Mouse (Mus musculus): ENCODE data around the gene Tbxa2r. TPM values are rescaled to one million over a fixed set of nuclear protein-coding genes. Genes with fewer than 3 reads are reported as not detected.
A peak's percentile ranks its signal among the peaks of the same experiment; 100 is the strongest.

Gene Tbxa2r
- polyA plus RNA-seq, 1 experiment from 2014 or later: 3.7 TPM

DNA sequence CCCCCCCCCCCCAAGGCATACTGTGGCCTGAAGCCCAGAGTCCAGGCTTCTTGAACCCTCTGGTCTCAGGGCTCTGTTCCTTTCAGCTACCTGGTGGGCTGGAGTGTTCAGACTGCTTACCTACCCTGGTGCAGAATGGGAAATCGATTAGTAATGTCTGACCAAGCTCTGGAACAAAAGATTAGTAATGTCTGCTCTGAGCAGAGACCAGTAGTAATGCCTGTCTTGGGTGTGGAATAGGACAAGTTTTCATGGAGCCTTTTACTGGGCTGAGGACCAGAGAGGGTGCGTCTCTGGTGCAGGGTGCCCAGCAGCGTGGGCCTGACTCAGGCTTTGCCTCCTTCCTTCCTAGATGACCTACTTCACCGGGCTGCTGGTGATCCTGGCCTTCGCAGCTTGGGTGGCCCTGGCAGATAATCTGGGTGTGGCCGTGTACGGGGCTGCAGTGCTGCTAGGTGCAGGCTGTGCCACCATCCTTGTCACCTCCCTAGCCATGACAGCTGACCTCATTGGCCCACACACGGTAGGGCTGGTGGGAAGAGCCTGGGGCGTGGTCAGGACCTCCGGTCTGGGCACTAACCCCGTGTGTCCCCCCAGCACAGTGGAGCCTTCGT, 33.9 kb downstream of the Tbxa2r start:
- H3K27ac ChIP-seq (replicated peaks; ENCODE audit: low read depth, low read length): no peak overlapping the region
- no peaks in the 10 kb centered on the region for H3K9me3 ChIP-seq (ENCODE audit: control insufficient read depth, low read length)
- peaks cover 32% of the 10 kb centered on the region for H3K4me1 ChIP-seq (ENCODE audit: control insufficient read depth, insufficient read depth, low read length)
- H3K4me3 ChIP-seq (replicated peaks; ENCODE audit: low read depth, low read length): no peak overlapping the region
- 75% methylated on average over 12 of the region's 12 CpGs for WGBS
- no peak overlapping the region for H3K4me2 ChIP-seq (ENCODE audit: low read length)
- no peak for DNase-seq
- H3K9ac ChIP-seq (replicated peaks; ENCODE audit: low read length): no peak overlapping the region
- peaks cover 14% of the 10 kb centered on the region; the same call in 1 of the 2 replicates for H3K27me3 ChIP-seq (ENCODE audit: control insufficient read depth, insufficient read depth, low read length)
- no peak for ATAC-seq (ENCODE audit: low FRiP score, low TSS enrichment)
- peaks cover 15% of the 10 kb centered on the region for H3K36me3 ChIP-seq (ENCODE audit: control insufficient read depth, insufficient read depth, low read length)

DNA sequence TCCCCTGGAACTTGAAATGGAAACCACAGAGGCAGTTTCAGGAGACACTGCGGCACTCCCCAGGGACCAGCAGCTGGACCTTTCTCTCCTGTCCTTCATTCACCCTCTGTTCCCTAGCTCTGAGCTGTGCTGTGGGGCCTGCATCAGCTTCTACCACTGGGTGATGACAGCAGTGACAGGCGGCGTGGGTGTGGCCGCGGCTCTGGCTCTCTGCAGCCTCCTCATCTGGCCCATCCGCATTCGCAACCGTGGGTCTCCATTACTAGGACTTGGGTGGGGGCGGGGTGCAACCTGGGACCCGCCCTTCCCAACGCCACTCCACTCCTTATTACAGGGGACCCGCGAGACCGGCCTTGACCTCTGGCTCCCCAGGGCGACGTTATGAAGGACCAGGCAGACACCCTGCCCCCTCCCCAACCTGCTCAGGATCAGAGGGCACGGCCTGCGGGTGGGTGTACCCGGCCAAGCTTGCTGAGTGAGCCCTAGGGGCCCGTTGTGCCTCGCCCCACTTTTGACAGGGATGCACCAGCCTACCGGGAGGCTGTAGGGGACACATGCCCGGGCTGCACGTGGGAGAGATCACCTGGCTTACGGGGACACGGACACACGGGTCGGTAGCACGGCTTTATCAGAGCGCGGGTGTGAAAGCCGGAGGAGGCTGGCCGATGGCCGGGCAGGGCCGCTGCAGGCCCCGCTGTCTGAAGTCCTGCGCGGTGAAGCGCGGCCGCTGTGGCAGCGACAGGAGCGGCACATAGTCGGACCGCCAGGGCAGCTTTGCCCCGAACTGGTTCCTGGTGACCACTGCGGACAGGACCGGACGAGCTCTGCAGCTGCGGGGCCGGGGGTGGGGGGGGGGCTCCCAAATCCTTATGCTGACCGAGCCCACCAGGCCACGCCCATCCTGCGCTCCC, 35.2 kb downstream of the Tbxa2r start:
- H3K4me1 ChIP-seq (ENCODE audit: control insufficient read depth, insufficient read depth, low read length): peaks cover 25% of the 10 kb centered on the region
- no peak for ATAC-seq (ENCODE audit: low FRiP score, low TSS enrichment)

DNA sequence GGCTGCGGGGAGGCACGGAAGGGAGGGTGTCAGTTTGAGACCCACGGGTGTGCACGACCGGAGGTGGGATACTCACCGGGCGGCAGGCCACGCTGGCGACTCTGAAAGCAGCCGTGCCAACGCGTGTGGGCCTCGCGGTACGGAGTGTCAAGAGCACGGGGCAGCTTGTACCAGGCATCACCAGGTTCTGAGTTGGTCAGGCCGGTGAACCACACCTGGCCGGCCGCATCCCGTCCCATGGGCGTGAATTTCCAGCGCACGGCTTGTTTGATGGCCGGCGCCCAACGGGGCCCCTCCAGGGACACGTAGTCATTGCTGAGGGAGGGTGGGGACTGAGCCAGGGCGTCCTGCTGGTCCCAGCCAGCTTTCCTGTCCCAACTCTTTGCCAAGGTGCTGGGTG, 36.1 kb downstream of the Tbxa2r start:
- Histone ChIP-seq H3K4me1 (ENCODE audit: control insufficient read depth, insufficient read depth, low read length) (peaks cover 20% of the 10 kb centered on the region), H3K27ac (replicated peaks; ENCODE audit: low read depth, low read length) (no peak overlapping the region), H3K4me2 (ENCODE audit: low read length) (peak overlapping the region; percentile 53), H3K27me3 (ENCODE audit: control insufficient read depth, insufficient read depth, low read length) (peaks cover 14% of the 10 kb centered on the region; the same call in 1 of the 2 replicates), H3K36me3 (ENCODE audit: control insufficient read depth, insufficient read depth, low read length) (peaks cover 37% of the 10 kb centered on the region), H3K9me3 (ENCODE audit: control insufficient read depth, low read length) (no peaks in the 10 kb centered on the region), H3K9ac (replicated peaks; ENCODE audit: low read length) (peak overlapping the region; percentile 36; the same call in 1 of the 2 replicates), H3K4me3 (replicated peaks; ENCODE audit: low read depth, low read length) (peak overlapping the region; percentile 23; the same call in 1 of the 2 replicates)
- DNase-seq (peak; percentile 38), ATAC-seq (ENCODE audit: low FRiP score, low TSS enrichment) (no peak)
- 12% methylated on average over 28 of the region's 28 CpGs for WGBS

More for the DNA sequence above, 35.2 kb downstream of the Tbxa2r start:
- peak overlapping the region; percentile 23; the same call in 1 of the 2 replicates for H3K4me3 ChIP-seq (replicated peaks; ENCODE audit: low read depth, low read length)
- H3K9ac ChIP-seq (replicated peaks; ENCODE audit: low read length): peak overlapping the region; percentile 37; the same call in 1 of the 2 replicates
- peak; percentile 47 for DNase-seq
- peaks cover 14% of the 10 kb centered on the region; the same call in 1 of the 2 replicates for H3K27me3 ChIP-seq (ENCODE audit: control insufficient read depth, insufficient read depth, low read length)
- H3K4me2 ChIP-seq (ENCODE audit: low read length): peak overlapping the region; percentile 53
- 13% methylated on average over 53 of the region's 54 CpGs for WGBS
- H3K36me3 ChIP-seq (ENCODE audit: control insufficient read depth, insufficient read depth, low read length): peaks cover 27% of the 10 kb centered on the region
- no peak overlapping the region for H3K27ac ChIP-seq (replicated peaks; ENCODE audit: low read depth, low read length)
- H3K9me3 ChIP-seq (ENCODE audit: control insufficient read depth, low read length): no peaks in the 10 kb centered on the region

DNA sequence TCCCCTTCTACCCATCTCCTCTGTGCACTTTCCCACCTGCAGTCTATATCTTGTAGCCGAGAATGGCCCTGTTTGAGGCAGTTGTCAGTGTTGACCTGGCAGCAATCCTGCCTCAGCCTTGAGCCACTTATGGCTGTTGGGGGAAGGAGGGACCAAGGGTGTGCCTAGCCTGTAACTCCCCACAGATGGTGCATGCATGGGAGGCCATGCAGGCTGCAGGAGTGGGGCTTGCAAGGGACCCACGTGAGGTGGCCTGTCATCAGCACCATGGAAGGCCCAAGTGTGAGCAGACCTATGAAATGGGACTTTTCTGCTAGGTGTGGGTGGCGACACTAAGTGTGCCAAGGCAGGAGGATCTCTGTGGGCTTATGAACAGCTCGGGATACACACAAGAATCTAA, 36.5 kb downstream of the Tbxa2r start:
- H3K9ac ChIP-seq (replicated peaks; ENCODE audit: low read length): no peak overlapping the region
- H3K9me3 ChIP-seq (ENCODE audit: control insufficient read depth, low read length): no peaks in the 10 kb centered on the region
- H3K4me2 ChIP-seq (ENCODE audit: low read length): no peak overlapping the region; the same call in 1 of the 2 replicates
- WGBS: 25% methylated on average over 4 of the region's 4 CpGs
- peaks cover 14% of the 10 kb centered on the region; the same call in 1 of the 2 replicates for H3K27me3 ChIP-seq (ENCODE audit: control insufficient read depth, insufficient read depth, low read length)
- H3K27ac ChIP-seq (replicated peaks; ENCODE audit: low read depth, low read length): no peak overlapping the region
- H3K4me3 ChIP-seq (replicated peaks; ENCODE audit: low read depth, low read length): peak overlapping the region; percentile 23; the same call in 1 of the 2 replicates
- H3K4me1 ChIP-seq (ENCODE audit: control insufficient read depth, insufficient read depth, low read length): peaks cover 20% of the 10 kb centered on the region
- H3K36me3 ChIP-seq (ENCODE audit: control insufficient read depth, insufficient read depth, low read length): peaks cover 41% of the 10 kb centered on the region
- ATAC-seq (ENCODE audit: low FRiP score, low TSS enrichment): no peak
- no peak for DNase-seq

DNA sequence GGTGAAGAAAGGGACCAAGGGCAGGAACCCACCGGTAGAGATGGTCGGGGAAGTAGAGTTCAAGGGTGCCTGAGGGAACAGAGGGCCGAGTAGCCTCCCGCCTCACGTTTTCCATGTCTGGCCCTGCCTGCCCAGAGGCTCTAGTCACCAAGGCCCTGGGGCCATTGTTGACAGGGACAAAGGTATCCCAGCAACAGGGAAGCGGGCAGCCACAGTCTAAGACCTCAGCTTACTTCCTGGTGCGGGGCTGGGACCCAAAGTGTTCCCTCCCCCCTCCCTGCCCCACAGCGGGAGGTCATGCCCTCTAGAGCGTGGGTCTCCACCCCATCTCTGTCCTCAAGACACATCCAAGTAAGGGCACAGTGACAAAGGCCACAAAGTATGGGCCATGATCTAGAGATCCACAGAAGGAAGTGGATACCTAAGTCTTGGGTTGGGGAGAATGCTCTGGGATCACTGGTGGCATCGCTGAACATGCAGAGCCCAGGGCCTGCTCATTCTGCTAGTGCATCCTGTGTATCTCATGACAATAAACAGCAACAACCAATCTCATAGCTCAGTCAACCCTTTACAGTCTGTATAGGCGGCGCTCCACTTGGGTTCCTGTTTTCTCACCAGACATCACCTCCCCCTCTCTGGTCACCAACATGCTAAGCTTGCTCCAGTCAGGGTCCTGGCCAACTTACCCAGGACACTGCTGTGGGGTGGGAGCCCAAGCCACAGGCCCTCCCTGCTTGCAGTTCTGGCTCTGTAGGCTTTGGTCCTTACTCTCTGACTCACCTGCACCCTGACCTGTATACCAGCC, 37.3 kb downstream of the Tbxa2r start, which contains the start of gene 4930404N11Rik:
Gene 4930404N11Rik (minus strand): TSS at position 145 of the 805 bp plus-strand sequence.
- Histone ChIP-seq H3K27me3 (ENCODE audit: control insufficient read depth, insufficient read depth, low read length) (peaks cover 14% of the 10 kb centered on the region; the same call in 1 of the 2 replicates), H3K36me3 (ENCODE audit: control insufficient read depth, insufficient read depth, low read length) (peaks cover 47% of the 10 kb centered on the region), H3K4me3 (replicated peaks; ENCODE audit: low read depth, low read length) (peak within 1 kb of the TSS; percentile 23; the same call in 1 of the 2 replicates), H3K9me3 (ENCODE audit: control insufficient read depth, low read length) (no peaks in the 10 kb centered on the region), H3K27ac (replicated peaks; ENCODE audit: low read depth, low read length) (no peak within 1 kb of the TSS), H3K9ac (replicated peaks; ENCODE audit: low read length) (peak within 1 kb of the TSS; percentile 36; the same call in 1 of the 2 replicates), H3K4me2 (ENCODE audit: low read length) (peak within 1 kb of the TSS; percentile 53), H3K4me1 (ENCODE audit: control insufficient read depth, insufficient read depth, low read length) (peaks cover 20% of the 10 kb centered on the region)
- WGBS: 16% methylated on average over 12 of the region's 12 CpGs
- ATAC-seq (ENCODE audit: low FRiP score, low TSS enrichment) (no peak), DNase-seq (peak; percentile 52)

DNA sequence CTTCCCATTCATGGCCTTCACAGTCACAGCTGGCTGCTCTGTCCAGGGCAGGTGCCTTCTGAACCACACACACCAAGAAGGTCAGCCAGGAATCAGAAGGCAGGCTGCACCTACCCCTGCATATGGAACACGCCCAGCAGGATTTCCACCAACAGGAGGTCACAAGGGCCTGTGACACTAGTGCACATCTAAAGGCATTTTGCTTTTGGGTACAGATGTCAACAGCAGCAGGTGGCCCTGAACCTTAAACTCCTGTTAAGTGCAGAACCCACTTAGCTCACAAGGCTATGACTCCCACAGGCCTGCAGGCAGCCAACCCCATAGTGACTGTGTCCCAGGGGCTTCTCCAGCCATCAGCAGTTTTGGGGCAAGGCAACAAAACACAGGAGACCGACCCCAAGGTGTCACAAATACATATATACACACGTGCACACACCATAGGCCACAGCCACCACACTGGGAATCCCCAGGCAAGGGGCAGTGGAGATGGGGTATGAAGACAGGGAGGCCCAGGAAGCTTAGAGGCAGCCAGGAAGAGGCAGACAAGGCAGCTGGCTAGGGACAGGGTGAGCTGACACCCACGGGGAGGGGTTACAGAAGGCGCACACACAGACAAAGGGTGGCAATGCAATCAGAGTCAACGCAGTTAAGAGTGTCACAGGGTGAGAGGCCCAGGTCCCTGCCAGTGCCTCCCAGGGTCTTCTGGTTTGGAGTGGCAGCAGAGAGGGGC, 38.1 kb downstream of the Tbxa2r start:
- H3K27me3 ChIP-seq (ENCODE audit: control insufficient read depth, insufficient read depth, low read length): peaks cover 14% of the 10 kb centered on the region; the same call in 1 of the 2 replicates
- H3K9ac ChIP-seq (replicated peaks; ENCODE audit: low read length): no peak overlapping the region
- WGBS: 78% methylated on average over 6 of the region's 6 CpGs
- no peak for DNase-seq
- no peak overlapping the region for H3K4me2 ChIP-seq (ENCODE audit: low read length)
- H3K4me1 ChIP-seq (ENCODE audit: control insufficient read depth, insufficient read depth, low read length): peaks cover 20% of the 10 kb centered on the region
- H3K36me3 ChIP-seq (ENCODE audit: control insufficient read depth, insufficient read depth, low read length): peaks cover 55% of the 10 kb centered on the region
- H3K27ac ChIP-seq (replicated peaks; ENCODE audit: low read depth, low read length): no peak overlapping the region
- no peak for ATAC-seq (ENCODE audit: low FRiP score, low TSS enrichment)
- H3K9me3 ChIP-seq (ENCODE audit: control insufficient read depth, low read length): no peaks in the 10 kb centered on the region
- no peak overlapping the region for H3K4me3 ChIP-seq (replicated peaks; ENCODE audit: low read depth, low read length)

DNA sequence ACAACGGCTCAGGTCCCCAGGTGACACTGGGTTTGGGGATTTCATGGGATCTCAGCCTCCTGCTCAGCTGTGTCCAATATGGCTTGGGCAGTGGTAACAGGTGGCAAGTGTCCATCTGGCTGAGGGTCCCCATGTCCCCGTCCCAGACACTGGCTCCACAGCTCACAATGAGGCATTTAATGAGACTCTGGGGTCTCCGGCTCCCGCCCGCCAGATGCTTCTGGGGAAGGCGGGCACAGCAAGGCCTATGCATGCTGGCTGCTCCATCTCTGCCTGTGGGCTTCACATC, 38.6 kb downstream of the Tbxa2r start:
- H3K9ac ChIP-seq (replicated peaks; ENCODE audit: low read length): no peak overlapping the region

More for the DNA sequence above, 38.6 kb downstream of the Tbxa2r start:
- H3K36me3 ChIP-seq (ENCODE audit: control insufficient read depth, insufficient read depth, low read length): peaks cover 56% of the 10 kb centered on the region
- peaks cover 20% of the 10 kb centered on the region for H3K4me1 ChIP-seq (ENCODE audit: control insufficient read depth, insufficient read depth, low read length)
- DNase-seq (no peak), ATAC-seq (ENCODE audit: low FRiP score, low TSS enrichment) (no peak)
- no peak overlapping the region for H3K4me3 ChIP-seq (replicated peaks; ENCODE audit: low read depth, low read length)
- no peaks in the 10 kb centered on the region for H3K9me3 ChIP-seq (ENCODE audit: control insufficient read depth, low read length)
- WGBS: 60% methylated on average over 6 of the region's 6 CpGs
- no peak overlapping the region for H3K27ac ChIP-seq (replicated peaks; ENCODE audit: low read depth, low read length)
- H3K4me2 ChIP-seq (ENCODE audit: low read length): no peak overlapping the region
- H3K27me3 ChIP-seq (ENCODE audit: control insufficient read depth, insufficient read depth, low read length): peaks cover 14% of the 10 kb centered on the region; the same call in 1 of the 2 replicates

Measured in midbrain, embryonic 14.5 days (tissue).